In genomic region chr4:94692175-94692574, GRCm38 (mm10) we compare ENCODE assay signal across 23 mouse cellular contexts. TPM values are rescaled to one million over a fixed set of nuclear protein-coding genes. Genes with fewer than 3 reads are reported as not detected.
"Had no signal": no experiment of that assay in that cellular context is flagged by ENCODE, and none has a peak within 500 bp of the region (broad histone marks: within the 10 kb centered on the region; RNA-seq: fewer than 3 reads in every experiment).

No protein-coding gene starts in this region.

- H3K9ac ChIP-seq: liver, embryonic 14.5 days; lung, embryonic 14.5 days; midbrain, embryonic 13.5 days; midbrain, embryonic 15.5 days; neural tube, embryonic 12.5 days; stomach, embryonic 15.5 days had no signal

- ATAC-seq: midbrain, embryonic 13.5 days; midbrain, embryonic 15.5 days had no signal

- H3K4me2 ChIP-seq: lung, embryonic 14.5 days; midbrain, embryonic 11.5 days; midbrain, embryonic 13.5 days; midbrain, embryonic 15.5 days; neural tube, embryonic 12.5 days; stomach, embryonic 15.5 days had no signal

- H3K9me3 ChIP-seq: midbrain, embryonic 13.5 days; midbrain, embryonic 15.5 days; neural tube, embryonic 12.5 days; stomach, embryonic 15.5 days had no signal

- H3K27me3 ChIP-seq: midbrain, embryonic 13.5 days; midbrain, embryonic 15.5 days; neural tube, embryonic 12.5 days; stomach, embryonic 15.5 days had no signal

- H3K4me3 ChIP-seq: midbrain, embryonic 13.5 days; midbrain, embryonic 15.5 days; neural tube, embryonic 12.5 days; stomach, embryonic 15.5 days had no signal

- DNase-seq: lung, embryonic 14.5 days; lung, postnatal 14 days; lung, postnatal 4 days; retina, postnatal 1 day; right cerebral cortex, adult 18-20 months; right cerebral cortex, postnatal 25 days; right cerebral cortex, postnatal 4 days; spleen, adult 18-20 months; thymus, adult 18-20 months; thymus, postnatal 14 days; thymus, postnatal 36 days had no signal

- H3K4me1 ChIP-seq: midbrain, embryonic 13.5 days; midbrain, embryonic 15.5 days; neural tube, embryonic 12.5 days; stomach, embryonic 15.5 days had no signal

- H3K27ac ChIP-seq: liver, embryonic 14.5 days; midbrain, embryonic 13.5 days; midbrain, embryonic 15.5 days; neural tube, embryonic 12.5 days; stomach, embryonic 15.5 days; stomach, postnatal 0 days had no signal

RNA-seq across cellular contexts. Expression of gene Lrrc19, which starts 42.2 kb away (rescaled TPM):
- total RNA-seq: megakaryocyte, adult 5-6 weeks; midbrain, postnatal 0 days; monocyte, adult 5-6 weeks; neutrophil, adult 5-6 weeks had no signal
- polyA plus RNA-seq: testis, adult 2 months had no signal

RNA-seq across cellular contexts. Expression of gene Tek, which starts 46.9 kb away (rescaled TPM):
- total RNA-seq: megakaryocyte, adult 5-6 weeks; monocyte, adult 5-6 weeks; neutrophil, adult 5-6 weeks had no signal
